Mouse (Mus musculus) MEL (cell line): ENCODE measurements around the gene Herc1.

Source experiments
- CHD1 ChIP-seq: IDR thresholded peaks from 2 replicates; pipeline ENCODE4 v1.6.1; 2012; ENCODE audit warnings: low read depth, mild to moderate bottlenecking, inconsistent platforms, low read length, improper control_type of control experiment
- CTCF ChIP-seq, 3 experiments: IDR thresholded peaks in 2 of 3; conservative IDR thresholded peaks in 1 of 3; 2 replicates each; pipeline ENCODE4 v1.5.1; 2011 to 2012; ENCODE audit warnings: low read length in 3 of 3, low read depth in 2 of 3, mild to moderate bottlenecking in 2 of 3, improper control_type of control experiment in 1 of 3, inconsistent platforms in 1 of 3, mixed read lengths in 1 of 3, moderate library complexity in 1 of 3; ENCODE audit not compliant: control insufficient read depth in 1 of 3, insufficient read depth in 1 of 3, poor library complexity in 1 of 3, severe bottlenecking in 1 of 3
- JUND ChIP-seq: IDR thresholded peaks from 2 replicates; pipeline ENCODE4 v1.6.1; 2011; ENCODE audit warnings: low read depth, mild to moderate bottlenecking, improper control_type of control experiment, low read length
- POLR2A ChIP-seq, 2 experiments: IDR thresholded peaks; 2 replicates each; pipeline ENCODE4 v1.6.1; 2011 to 2012; ENCODE audit warnings: low read length in 2 of 2, mild to moderate bottlenecking in 2 of 2, control low read depth in 1 of 2, improper control_type of control experiment in 1 of 2, low read depth in 1 of 2, moderate library complexity in 1 of 2; ENCODE audit not compliant: control insufficient read depth in 1 of 2, insufficient read depth in 1 of 2, poor library complexity in 1 of 2
- TAL1 ChIP-seq: IDR thresholded peaks from 2 replicates; pipeline ENCODE4 v1.6.1; 2012; ENCODE audit warnings: mild to moderate bottlenecking, inconsistent platforms, low read length, moderate library complexity, mixed read lengths
- USF1 ChIP-seq: IDR thresholded peaks from 2 replicates; pipeline ENCODE4 v1.6.1; 2014; ENCODE audit warnings: low read depth, mild to moderate bottlenecking, inconsistent platforms, low read length, improper control_type of control experiment, moderate library complexity
- ZC3H11A ChIP-seq: IDR thresholded peaks from 2 replicates; pipeline ENCODE4 v1.6.1; 2012; ENCODE audit warnings: low read depth, mild to moderate bottlenecking, inconsistent platforms, low read length, improper control_type of control experiment
- ZNF384 ChIP-seq: IDR thresholded peaks from 2 replicates; pipeline ENCODE4 v1.6.1; 2012; ENCODE audit warnings: low read depth, mild to moderate bottlenecking, inconsistent platforms, low read length, improper control_type of control experiment

DNA sequence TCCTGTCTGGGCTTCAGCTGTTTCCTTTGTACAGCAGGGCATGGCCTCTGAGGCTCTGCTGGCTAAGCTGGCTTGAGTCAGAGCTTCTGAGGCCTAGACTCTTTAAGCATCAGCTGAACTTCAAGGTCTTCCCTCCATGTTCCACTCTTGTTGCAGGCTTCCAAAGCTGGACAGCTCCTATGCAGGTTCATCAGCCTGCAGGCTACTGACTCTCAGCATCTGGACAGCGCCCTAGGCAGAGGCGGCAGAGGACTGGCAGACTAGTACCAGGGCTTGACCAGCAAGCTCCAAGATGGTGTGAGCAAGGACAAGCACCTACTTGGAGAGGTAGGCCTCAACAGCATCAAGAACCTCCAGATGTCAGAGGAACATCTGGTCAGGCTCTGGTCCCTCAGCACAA lies 42.9 kb upstream of the Herc1 start:
- no peak for TF ChIP-seq POLR2A (IDR thresholded peaks at IDR 0.05; ENCODE audit: control insufficient read depth in 1 of 2, insufficient read depth in 1 of 2, low read depth in 1 of 2, low read length in 2 of 2, poor library complexity in 1 of 2)
- no peak for TF ChIP-seq CTCF (IDR thresholded peaks at IDR 0.05 in 2 of 3, conservative IDR thresholded peaks at IDR 0.05 in 1 of 3; ENCODE audit: control insufficient read depth in 1 of 3, insufficient read depth in 1 of 3, low read depth in 2 of 3, low read length in 3 of 3, poor library complexity in 1 of 3, severe bottlenecking in 1 of 3)
- no peak for TF ChIP-seq ZNF384
- no peak for TF ChIP-seq USF1
- TF ChIP-seq CHD1, result no peak
- TF ChIP-seq ZC3H11A, result no peak
- TF ChIP-seq JUND, result no peak
- no peak for TF ChIP-seq TAL1
